Comparison of ENCODE assay signal across 8 mouse cellular contexts in genomic region chr11:20455865-20456648, GRCm38 (mm10).
A peak's percentile ranks its signal among the peaks of the same experiment; 100 is the strongest.
DNase-seq lines count a peak whose midpoint lies in the region; ATAC-seq and TF ChIP-seq lines count a peak whose summit lies in the region.

No protein-coding gene starts in this region.

- no peak for TF ChIP-seq POLR2A in cerebellum, adult 2 months (IDR thresholded peaks at IDR 0.05; ENCODE audit: borderline replicate concordance, insufficient read depth, low read length)

- no peaks in the 10 kb centered on the region for H3K4me1 ChIP-seq in cerebellum, adult 2 months (ENCODE audit: control insufficient read depth, insufficient read depth, low read length)
- no peaks in the 10 kb centered on the region for H3K4me1 ChIP-seq in neural tube, embryonic 11.5 days (ENCODE audit: control insufficient read depth, insufficient read depth, low read length)

- 5% methylated on average over 19 of the region's 19 CpGs for WGBS in cerebellum, adult 2 months
- WGBS in neural tube, embryonic 11.5 days = 1% methylated on average over 19 of the region's 19 CpGs

- no peak for TF ChIP-seq CTCF in left cerebral cortex, adult 2 months (IDR thresholded peaks at IDR 0.05)
- no peak for TF ChIP-seq CTCF in cerebellum, adult 2 months (IDR thresholded peaks at IDR 0.05; ENCODE audit: borderline replicate concordance, insufficient read depth, low read depth, low read length)

- peak; percentile 16 to 20 for DNase-seq in left cerebral cortex, adult 2 months (ENCODE audit: extremely low spot score in 1 of 2, low spot score in 2 of 2)
- no peak for DNase-seq in left cerebral cortex, adult 9 months (ENCODE audit: low spot score in 2 of 2)
- peak; percentile 57 to 67 for DNase-seq in cerebellum, adult 2 months
- DNase-seq in forelimb bud, embryonic 11.5 days (ENCODE audit: low read depth, low spot score) = peak; percentile 53
- DNase-seq in kidney, postnatal 25 days = peak; percentile 49 to 60
- DNase-seq in neural tube, embryonic 11.5 days (ENCODE audit: low spot score) = peak; percentile 48
- DNase-seq in ovary, postnatal 36 days (ENCODE audit: low spot score) = no peak
- no peak for DNase-seq in gastrocnemius, adult 8-10 months (ENCODE audit: low spot score in 2 of 2)

- no peaks in the 10 kb centered on the region for H3K9me3 ChIP-seq in neural tube, embryonic 11.5 days (ENCODE audit: control insufficient read depth, low read length)

- no peak overlapping the region for H3K27ac ChIP-seq in left cerebral cortex, adult 2 months
- no peak overlapping the region for H3K27ac ChIP-seq in cerebellum, adult 2 months (ENCODE audit: insufficient read depth, low read length)
- H3K27ac ChIP-seq in neural tube, embryonic 11.5 days (ENCODE audit: low read depth, low read length) = no peak overlapping the region

- H3K4me2 ChIP-seq in neural tube, embryonic 11.5 days (ENCODE audit: low read depth) = peak overlapping the region; percentile 92

- intact Hi-C loops in left cerebral cortex, adult 2 months (cut with DNase I) = loop anchor here (1.0 to 5.0 kb wide), 5 partner anchors 86 to 286 kb away; partner anchors contain the start of genes Aftph and Sertad2

- H3K9ac ChIP-seq in neural tube, embryonic 11.5 days (ENCODE audit: low read length) = peak overlapping the region; percentile 39

- H3K36me3 ChIP-seq in neural tube, embryonic 11.5 days (ENCODE audit: control insufficient read depth, insufficient read depth, low read length) = no peaks in the 10 kb centered on the region

- no peaks in the 10 kb centered on the region for H3K27me3 ChIP-seq in cerebellum, adult 2 months (ENCODE audit: control insufficient read depth, insufficient read depth, low read length)
- H3K27me3 ChIP-seq in neural tube, embryonic 11.5 days (ENCODE audit: control insufficient read depth, insufficient read depth, low read length) = no peaks in the 10 kb centered on the region

- 0 out of 2 replicates have a peak, but pooled peaks have one; percentile 24 for ATAC-seq in neural tube, embryonic 11.5 days (ENCODE audit: insufficient read depth, low FRiP score, low TSS enrichment)

- peak overlapping the region; percentile 49 for H3K4me3 ChIP-seq in left cerebral cortex, adult 2 months
- H3K4me3 ChIP-seq in cerebellum, adult 2 months (replicated peaks; ENCODE audit: insufficient read depth, low read depth, low read length) = peak overlapping the region; percentile 89
- peak overlapping the region; percentile 46 for H3K4me3 ChIP-seq in neural tube, embryonic 11.5 days (ENCODE audit: low read depth, low read length)

Comparison
In these comparisons a context has a peak if more than half of its experiments do, and no peak if none do; other contexts are left out.
1. DNase-seq: peak in left cerebral cortex, adult 2 months (2 of 2), cerebellum, adult 2 months (2 of 2), forelimb bud, embryonic 11.5 days (single experiment), kidney, postnatal 25 days (2 of 2) and neural tube, embryonic 11.5 days (single experiment); none in left cerebral cortex, adult 9 months (0 of 2), ovary, postnatal 36 days (single experiment) and gastrocnemius, adult 8-10 months (0 of 2).
2. Peak in every context shown above with its lines, with median percentiles within 50 percentile points of each other: H3K4me3 ChIP-seq.